Mouse (Mus musculus) testis, adult 2 months (tissue): Measurements from ENCODE around the gene Farp1. TPM values are rescaled to one million over a fixed set of nuclear protein-coding genes. Genes with fewer than 3 reads are reported as not detected.

Experiments used
- H3K27ac ChIP-seq: fragments of 200-500 bp; 2 replicates; pipeline ENCODE4 v1.5.1; 2012; ENCODE audit warnings: low read depth, low read length; ENCODE audit not compliant: control insufficient read depth, insufficient read depth
- H3K27me3 ChIP-seq: fragments of 200-500 bp; 2 replicates; pipeline ENCODE4 v1.6.1; 2012; ENCODE audit warnings: mild to moderate bottlenecking, low read length, moderate library complexity; ENCODE audit not compliant: control insufficient read depth, insufficient read depth
- H3K36me3 ChIP-seq: fragments of 200-500 bp; 2 replicates; pipeline ENCODE4 v1.6.1; 2012; ENCODE audit warnings: mild to moderate bottlenecking, low read length; ENCODE audit not compliant: control insufficient read depth, insufficient read depth
- H3K4me1 ChIP-seq: fragments of 200-500 bp; 2 replicates; pipeline ENCODE4 v1.6.1; 2012; ENCODE audit warnings: low read length; ENCODE audit not compliant: control insufficient read depth, insufficient read depth
- H3K4me3 ChIP-seq: fragments of 200-500 bp; 2 replicates; pipeline ENCODE4 v1.5.1; 2012; ENCODE audit warnings: low read depth, mild to moderate bottlenecking, low read length, moderate library complexity, mixed read lengths; ENCODE audit not compliant: control insufficient read depth
- CTCF ChIP-seq: fragments of 200-500 bp; IDR thresholded peaks from 2 replicates; pipeline ENCODE4 v1.5.1; 2012; ENCODE audit warnings: low read depth, mild to moderate bottlenecking, inconsistent platforms, low read length, moderate library complexity; ENCODE audit not compliant: control insufficient read depth, insufficient read depth, insufficient replicate concordance
- POLR2A ChIP-seq: fragments of 200-500 bp; IDR thresholded peaks from 2 replicates; pipeline ENCODE4 v1.6.1; 2012; ENCODE audit warnings: low read depth, mild to moderate bottlenecking, inconsistent platforms, low read length, moderate library complexity; ENCODE audit not compliant: control insufficient read depth
- polyA plus RNA-seq: library from polyadenylated mRNA; depleted of rRNA; stranded (reverse); fragments of >200 nt; gene quantifications from 2 replicates; pipeline ENCODE4 v1.2.3, GENCODE M21; 2012

Gene Farp1
- polyA plus RNA-seq, 1 experiment = 1.4 TPM

DNA sequence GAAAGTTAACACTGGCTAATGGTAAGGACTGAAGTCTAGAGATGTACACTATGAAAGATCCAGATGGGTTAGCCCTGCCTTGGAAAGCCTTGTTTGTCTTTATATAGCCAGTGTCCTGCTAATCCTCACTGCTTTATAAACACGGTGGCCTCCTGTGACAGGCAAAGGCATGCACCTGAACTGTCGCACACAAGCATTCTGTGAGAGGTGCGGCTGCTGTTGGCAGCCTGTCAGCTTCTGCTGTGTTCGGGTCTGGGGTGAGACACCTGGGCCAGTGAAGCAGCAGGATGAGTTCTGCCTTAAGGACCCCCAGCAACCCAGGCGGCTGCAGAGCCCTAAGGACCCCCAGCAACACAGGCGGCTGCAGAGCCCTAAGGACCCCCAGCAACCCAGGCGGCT, 131.0 kb downstream of the Farp1 start:
- Histone ChIP-seq H3K36me3 (no peaks in the 10 kb centered on the region), H3K4me3 (no peak overlapping the region), H3K27ac (no peak overlapping the region), H3K4me1 (no peaks in the 10 kb centered on the region), H3K27me3 (no peaks in the 10 kb centered on the region)
- no peak for TF ChIP-seq POLR2A
- TF ChIP-seq CTCF = no peak

DNA sequence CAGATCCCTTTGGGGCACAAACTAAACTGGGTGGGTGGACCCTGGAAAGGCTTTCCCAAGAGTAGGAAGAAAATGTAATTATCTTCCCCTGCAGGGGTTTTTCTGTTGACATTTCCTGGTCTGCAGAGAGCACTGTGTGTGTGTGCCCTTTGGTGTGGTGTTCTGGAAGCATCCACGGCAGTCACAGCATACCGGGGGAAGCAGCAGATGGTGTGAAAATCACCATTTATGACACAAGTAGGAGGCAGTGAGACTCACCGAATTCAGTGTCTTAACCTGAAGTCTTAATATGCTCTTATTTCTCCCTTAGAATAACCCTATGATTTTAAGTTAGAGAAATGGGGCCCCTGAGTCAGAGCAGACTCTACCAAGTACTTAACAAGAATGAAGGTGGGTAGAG, 133.7 kb downstream of the Farp1 start:
- H3K27ac ChIP-seq = no peak overlapping the region
- no peaks in the 10 kb centered on the region for H3K4me1 ChIP-seq
- TF ChIP-seq CTCF (no peak), POLR2A (no peak)

DNA sequence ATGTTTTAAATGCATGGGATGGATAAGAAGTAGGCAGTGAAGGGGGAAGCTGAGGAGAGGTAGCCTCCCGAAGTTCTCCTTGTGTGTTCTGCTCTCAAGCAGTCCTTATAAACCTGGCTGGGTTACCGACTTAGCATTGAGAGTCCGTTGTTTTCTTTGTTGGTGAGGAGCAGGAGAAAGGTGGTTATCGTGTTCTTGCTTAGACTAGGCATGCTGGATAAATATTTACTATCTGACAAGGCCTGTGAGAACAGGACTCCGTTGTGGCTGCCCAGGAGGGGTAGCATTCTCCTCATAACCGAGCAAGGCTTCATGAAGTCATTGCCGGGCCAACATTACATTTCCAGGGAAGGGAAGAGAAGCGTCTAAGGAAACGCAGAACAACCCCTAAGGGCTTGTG, 135.3 kb downstream of the Farp1 start:
- H3K4me1 ChIP-seq = no peaks in the 10 kb centered on the region

More for the DNA sequence above, 133.7 kb downstream of the Farp1 start:
- no peaks in the 10 kb centered on the region for H3K27me3 ChIP-seq
- no peaks in the 10 kb centered on the region for H3K36me3 ChIP-seq
- H3K4me3 ChIP-seq = no peak overlapping the region

DNA sequence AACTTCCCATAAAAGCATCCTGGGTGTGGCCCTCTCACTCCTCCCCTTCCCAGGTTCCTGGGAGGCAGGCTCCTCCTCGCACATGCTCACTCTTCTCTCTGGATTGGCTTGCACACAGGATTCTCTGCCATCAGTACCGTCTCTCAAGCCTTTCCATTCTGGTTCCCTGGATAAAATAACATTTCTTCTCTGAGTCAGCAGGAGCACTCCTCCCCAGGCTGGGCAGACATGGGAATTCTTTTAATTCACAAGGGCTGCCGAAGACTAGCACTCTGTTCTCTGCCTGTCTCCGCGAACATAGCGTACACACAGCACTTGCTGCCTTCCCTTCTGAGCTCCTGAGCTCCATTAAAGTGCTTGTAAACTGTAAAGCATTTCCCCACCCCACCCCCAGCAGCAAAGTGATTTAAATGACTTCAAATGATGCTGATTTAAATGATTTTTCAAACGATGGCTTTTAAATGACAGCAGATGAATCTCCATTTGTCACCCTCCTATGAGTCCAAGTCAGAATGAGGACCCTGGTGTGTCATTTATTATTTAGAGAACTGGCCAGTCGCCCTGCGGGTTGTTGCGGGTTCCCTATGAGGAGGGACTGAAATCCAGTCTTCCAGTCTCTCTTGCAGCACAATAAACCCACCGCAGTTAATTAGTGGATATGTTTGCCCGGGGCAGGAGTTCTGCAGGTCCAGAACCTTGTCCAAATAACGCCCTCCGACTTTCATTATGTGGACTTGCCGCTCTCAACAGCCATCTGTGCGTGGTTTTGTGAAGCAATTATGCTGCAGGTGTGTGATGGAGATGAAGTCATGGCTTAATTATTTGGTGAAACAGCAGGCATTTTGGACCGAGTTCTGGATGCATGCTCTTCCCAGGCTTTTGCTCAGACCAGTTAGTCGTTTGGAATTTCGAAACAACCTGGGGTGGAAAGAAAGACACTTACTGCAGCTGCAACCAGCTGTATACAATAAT, 137.4 kb downstream of the Farp1 start:
- H3K27ac ChIP-seq = no peak overlapping the region

More for the DNA sequence above, 135.3 kb downstream of the Farp1 start:
- H3K27me3 ChIP-seq = no peaks in the 10 kb centered on the region
- no peak overlapping the region for H3K27ac ChIP-seq
- no peak for TF ChIP-seq CTCF
- TF ChIP-seq POLR2A = no peak
- no peaks in the 10 kb centered on the region for H3K36me3 ChIP-seq
- H3K4me3 ChIP-seq = no peak overlapping the region

DNA sequence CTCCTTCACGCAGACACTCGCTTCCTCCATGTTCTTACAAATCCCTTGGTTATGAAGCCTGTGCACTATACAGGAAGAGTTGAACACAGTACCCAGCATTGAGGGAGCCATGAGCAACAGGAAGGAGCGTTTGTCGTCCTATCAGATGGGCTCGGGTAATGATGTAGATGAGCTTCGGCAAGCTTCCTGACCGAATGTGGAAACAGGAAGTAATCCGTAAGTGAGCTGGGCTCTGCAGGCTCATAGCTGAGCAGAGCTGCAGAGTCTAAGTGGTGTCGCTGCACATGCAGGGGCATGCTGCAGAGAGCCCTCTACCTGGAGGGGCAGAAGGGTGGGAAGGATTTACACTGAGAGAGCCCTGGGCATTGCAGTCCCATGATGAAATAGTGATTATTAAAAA, 140.4 kb downstream of the Farp1 start:
- no peaks in the 10 kb centered on the region for H3K4me1 ChIP-seq
- H3K27ac ChIP-seq = no peak overlapping the region
- H3K4me3 ChIP-seq = no peak overlapping the region
- H3K36me3 ChIP-seq = no peaks in the 10 kb centered on the region
- no peak for TF ChIP-seq POLR2A
- no peaks in the 10 kb centered on the region for H3K27me3 ChIP-seq

More for the DNA sequence above, 137.4 kb downstream of the Farp1 start:
- Histone ChIP-seq H3K4me3 (no peak overlapping the region), H3K4me1 (no peaks in the 10 kb centered on the region), H3K36me3 (no peaks in the 10 kb centered on the region), H3K27me3 (no peaks in the 10 kb centered on the region)
- TF ChIP-seq CTCF = no peak

DNA sequence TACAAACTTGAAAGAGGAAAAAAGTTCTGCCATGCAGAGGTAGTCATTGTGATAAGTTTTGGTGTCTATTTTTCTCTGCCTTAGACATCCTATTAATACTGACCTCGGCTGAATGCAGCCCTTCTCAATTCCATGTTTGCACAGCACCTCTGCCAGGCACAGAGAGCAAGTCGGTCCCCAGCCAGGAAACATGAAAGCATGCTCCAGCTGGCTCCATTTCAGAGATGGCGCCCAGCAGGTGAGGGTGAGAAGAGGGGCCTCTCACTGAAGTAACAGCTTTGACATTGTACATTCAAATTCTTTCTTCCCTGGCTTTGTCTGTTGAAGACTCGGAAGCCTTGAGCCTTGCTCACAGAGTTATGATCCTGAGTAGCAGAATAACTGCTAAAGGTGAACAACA, 140.9 kb downstream of the Farp1 start:
- no peaks in the 10 kb centered on the region for H3K27me3 ChIP-seq
- H3K4me3 ChIP-seq = no peak overlapping the region
- H3K27ac ChIP-seq = no peak overlapping the region
- no peaks in the 10 kb centered on the region for H3K4me1 ChIP-seq
- TF ChIP-seq POLR2A (no peak), CTCF (no peak)
- H3K36me3 ChIP-seq = no peaks in the 10 kb centered on the region

DNA sequence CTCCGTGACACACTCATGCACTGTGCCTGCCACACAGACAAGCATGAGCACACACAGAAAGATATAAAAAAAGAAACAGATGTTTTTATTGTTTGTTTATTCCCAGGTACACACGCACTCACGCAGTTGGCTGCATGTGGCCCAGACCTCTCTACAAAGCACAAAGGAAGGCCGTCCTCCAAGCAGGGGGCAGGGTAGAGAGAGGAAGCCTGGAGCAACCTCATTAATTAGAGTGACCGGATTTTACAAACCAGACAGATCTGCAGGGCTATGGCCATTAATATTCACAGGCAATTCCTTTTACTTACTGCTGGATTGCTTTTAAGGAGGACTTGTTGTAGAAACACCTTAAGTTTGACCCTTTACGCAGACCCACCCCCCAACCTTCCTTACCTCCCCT, 142.9 kb downstream of the Farp1 start:
- H3K27ac ChIP-seq = no peak overlapping the region

DNA sequence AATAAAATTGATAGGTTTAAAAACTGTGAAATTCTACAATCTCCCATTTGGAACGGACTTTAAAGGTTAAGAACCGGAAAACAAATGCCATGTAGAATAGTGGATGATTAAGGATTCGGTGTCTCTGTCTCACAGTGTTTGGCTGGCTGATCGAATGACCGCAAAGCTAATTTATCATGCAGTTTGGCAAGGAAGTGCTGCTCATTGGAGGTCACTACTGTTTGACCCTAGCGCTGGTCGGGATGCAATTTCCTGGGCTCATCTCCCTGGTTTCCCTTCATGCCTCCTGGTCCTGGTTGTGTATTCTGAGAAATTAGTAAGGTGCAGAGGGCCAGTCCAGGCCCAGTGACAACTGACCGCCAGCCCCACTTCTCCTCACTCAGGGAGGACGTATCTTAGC, 145.6 kb downstream of the Farp1 start:
- no peak overlapping the region for H3K27ac ChIP-seq
- H3K4me3 ChIP-seq = no peak overlapping the region
- no peaks in the 10 kb centered on the region for H3K4me1 ChIP-seq
- H3K27me3 ChIP-seq = no peaks in the 10 kb centered on the region
- TF ChIP-seq CTCF (no peak), POLR2A (no peak)
- no peaks in the 10 kb centered on the region for H3K36me3 ChIP-seq

More for the DNA sequence above, 142.9 kb downstream of the Farp1 start:
- Histone ChIP-seq H3K4me3 (no peak overlapping the region), H3K27me3 (no peaks in the 10 kb centered on the region), H3K4me1 (no peaks in the 10 kb centered on the region), H3K36me3 (no peaks in the 10 kb centered on the region)
- no peak for TF ChIP-seq CTCF
- TF ChIP-seq POLR2A = no peak
